Mouse (Mus musculus) embryo, embryonic 9.5 days (tissue): ENCODE measurements at regions not wholly inside any gene's neighbourhood (a gene's known extent, or its start where the extent isn't known, plus 50 kb on each side); places are given as distances from the start of the nearest gene placed in this dataset.
A peak's percentile ranks its signal among the peaks of the same experiment; 100 is the strongest.

Experiments used
- DNase-seq: peaks from one replicate; pipeline ENCODE4 v3.0.0-alpha.2; 2017; ENCODE audit errors: extremely low spot score

- no peak for DNase-seq
Observed at GRCm38 (mm10) chr6:126481257-126481656, 54.0 kb downstream of the Kcna5 start.

- DNase-seq, result no peak
Observed at GRCm38 (mm10) chr6:126477506-126477905, 57.7 kb downstream of the Kcna5 start.

- DNase-seq, result no peak
Observed at GRCm38 (mm10) chr6:126476758-126477157, 58.5 kb downstream of the Kcna5 start.

- no peak for DNase-seq
Observed at GRCm38 (mm10) chr6:126475555-126475954, 59.7 kb downstream of the Kcna5 start.

- no peak for DNase-seq
Observed at GRCm38 (mm10) chr6:126453751-126454150, 81.5 kb downstream of the Kcna5 start.

- no peak for DNase-seq
Observed at GRCm38 (mm10) chr6:126445519-126445918, 89.7 kb downstream of the Kcna5 start.

- no peak for DNase-seq
Observed at GRCm38 (mm10) chr6:126440254-126440653, 95.0 kb downstream of the Kcna5 start.

- DNase-seq, result no peak
Observed at GRCm38 (mm10) chr6:126437976-126438736, 97.1 kb downstream of the Kcna5 start.

- no peak for DNase-seq
Observed at GRCm38 (mm10) chr6:126427208-126427607, 108.0 kb downstream of the Kcna5 start.

GRCm38 (mm10) chr6:126405736-126406135 is 129.5 kb downstream of the Kcna5 start:
- peak; percentile 35 for DNase-seq

- DNase-seq, result no peak
Observed at GRCm38 (mm10) chr6:126404331-126405070, 130.7 kb downstream of the Kcna5 start.

GRCm38 (mm10) chr6:126399595-126399994 is 135.6 kb downstream of the Kcna5 start:
- DNase-seq, result no peak

- no peak for DNase-seq
Observed at GRCm38 (mm10) chr6:126398641-126399040, 136.6 kb downstream of the Kcna5 start.

GRCm38 (mm10) chr6:126395015-126395414 is 140.2 kb downstream of the Kcna5 start:
- no peak for DNase-seq

- no peak for DNase-seq
Observed at GRCm38 (mm10) chr6:126394111-126394809, 141.0 kb downstream of the Kcna5 start.

GRCm38 (mm10) chr6:126384210-126385012 is 150.8 kb downstream of the Kcna5 start:
- no peak for DNase-seq

GRCm38 (mm10) chr6:126377216-126377615 is 158.0 kb downstream of the Kcna5 start:
- no peak for DNase-seq

- no peak for DNase-seq
Observed at GRCm38 (mm10) chr6:126374970-126375620, 160.1 kb downstream of the Kcna5 start.

GRCm38 (mm10) chr6:126371971-126372370 is 163.2 kb downstream of the Kcna5 start:
- peak; percentile 57 for DNase-seq

GRCm38 (mm10) chr6:126371489-126371888 is 163.7 kb downstream of the Kcna5 start:
- no peak for DNase-seq

- DNase-seq, result no peak
Observed at GRCm38 (mm10) chr6:126365495-126365894, 169.7 kb downstream of the Kcna5 start.
